Mouse (Mus musculus) liver, adult (tissue): ENCODE data around the gene Tprkb.
"Not testable (repeated sequence)": the region's sequence is repeated elsewhere in the genome, so short reads cannot be mapped to it uniquely, and the experiment has no call there.

Source experiments
- GATA4 ChIP-seq: IDR thresholded peaks from 2 replicates; pipeline ENCODE4 v1.6.1; 2014; ENCODE audit warnings: mild to moderate bottlenecking, low read length; ENCODE audit not compliant: insufficient replicate concordance

Gene Tprkb

DNA sequence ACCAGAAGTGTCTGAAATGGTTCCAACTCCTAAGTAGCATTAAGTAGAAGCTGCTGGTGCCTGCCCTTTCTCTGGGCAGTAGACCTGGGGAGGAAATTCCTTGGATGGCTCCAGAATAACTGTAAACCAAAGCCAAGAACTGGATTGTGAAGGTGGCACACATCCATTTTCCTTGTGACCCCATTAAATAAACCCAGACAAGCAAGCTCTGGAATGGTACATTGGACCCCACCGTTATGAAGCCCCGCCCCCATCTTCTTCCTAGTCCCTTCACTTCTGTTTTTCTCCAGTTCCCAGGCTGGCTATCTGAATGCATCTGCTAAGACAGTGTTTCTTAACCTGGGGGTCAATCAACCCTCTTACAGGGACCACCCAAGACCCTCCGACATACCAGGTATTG, at the start of gene Tprkb:
Gene Tprkb (plus strand): TSS at position 279 of the 400 bp plus-strand sequence.
- TF ChIP-seq GATA4, result no peak

DNA sequence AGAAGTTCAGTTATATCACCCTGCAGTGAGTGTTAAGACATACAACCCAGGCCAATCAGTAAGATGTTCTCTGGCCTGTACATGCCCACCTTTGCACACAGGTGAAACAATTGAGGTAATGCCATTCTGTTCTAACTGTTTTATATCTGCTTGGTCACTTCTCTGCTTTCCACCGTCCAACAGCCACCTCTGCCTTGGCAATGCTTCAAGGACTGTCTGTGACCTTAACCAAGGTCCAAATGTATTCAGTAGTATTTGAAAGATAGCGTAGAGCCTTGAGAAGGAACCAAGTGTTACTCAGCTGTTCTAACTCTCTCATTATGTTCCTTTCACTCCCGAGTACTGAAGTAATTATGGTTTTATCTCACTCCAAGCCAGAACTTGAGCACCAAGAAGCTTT, 49.1 kb upstream of the Tprkb start:
- TF ChIP-seq GATA4, result peak; percentile 41; the same call in 1 of the 2 replicates

DNA sequence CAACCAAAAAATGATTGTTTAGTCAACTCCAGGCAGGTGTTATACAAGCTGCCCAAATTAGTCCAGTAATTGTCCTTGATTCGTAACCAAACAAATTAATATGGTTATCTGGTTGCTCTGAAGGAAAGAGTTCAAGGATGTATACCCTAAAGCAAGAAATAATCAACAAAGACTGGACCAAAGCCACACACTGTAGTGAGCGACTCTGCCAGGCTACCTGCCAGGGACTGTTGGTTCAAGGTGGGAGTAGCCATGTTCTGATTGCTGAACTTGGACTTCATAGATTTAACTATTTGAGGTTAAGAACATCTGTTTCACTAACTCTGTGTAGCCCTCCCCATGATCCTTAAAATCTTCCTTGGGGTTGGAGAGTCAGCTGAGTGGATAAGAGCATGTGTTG, 48.5 kb upstream of the Tprkb start:
- TF ChIP-seq GATA4, result no peak

DNA sequence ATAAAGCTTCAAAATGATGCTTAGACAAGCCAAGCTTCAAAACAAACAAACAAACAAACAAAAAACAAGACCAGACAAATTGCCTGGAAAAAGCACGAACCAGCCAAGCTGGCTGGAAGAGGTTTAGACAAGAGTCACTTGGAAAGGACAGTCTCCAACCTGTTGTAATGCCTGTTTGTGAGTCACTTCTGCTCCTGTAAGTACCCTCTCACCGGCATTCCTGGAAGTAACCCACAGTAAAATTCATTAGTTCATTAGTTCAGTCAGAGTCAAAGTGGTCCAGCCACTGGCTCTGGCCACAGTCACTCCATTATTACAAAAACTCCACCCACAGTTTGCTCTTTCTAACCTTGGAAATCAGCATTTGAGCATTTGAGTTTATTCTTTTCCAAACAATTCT, 47.8 kb upstream of the Tprkb start:
- TF ChIP-seq GATA4, result no peak

DNA sequence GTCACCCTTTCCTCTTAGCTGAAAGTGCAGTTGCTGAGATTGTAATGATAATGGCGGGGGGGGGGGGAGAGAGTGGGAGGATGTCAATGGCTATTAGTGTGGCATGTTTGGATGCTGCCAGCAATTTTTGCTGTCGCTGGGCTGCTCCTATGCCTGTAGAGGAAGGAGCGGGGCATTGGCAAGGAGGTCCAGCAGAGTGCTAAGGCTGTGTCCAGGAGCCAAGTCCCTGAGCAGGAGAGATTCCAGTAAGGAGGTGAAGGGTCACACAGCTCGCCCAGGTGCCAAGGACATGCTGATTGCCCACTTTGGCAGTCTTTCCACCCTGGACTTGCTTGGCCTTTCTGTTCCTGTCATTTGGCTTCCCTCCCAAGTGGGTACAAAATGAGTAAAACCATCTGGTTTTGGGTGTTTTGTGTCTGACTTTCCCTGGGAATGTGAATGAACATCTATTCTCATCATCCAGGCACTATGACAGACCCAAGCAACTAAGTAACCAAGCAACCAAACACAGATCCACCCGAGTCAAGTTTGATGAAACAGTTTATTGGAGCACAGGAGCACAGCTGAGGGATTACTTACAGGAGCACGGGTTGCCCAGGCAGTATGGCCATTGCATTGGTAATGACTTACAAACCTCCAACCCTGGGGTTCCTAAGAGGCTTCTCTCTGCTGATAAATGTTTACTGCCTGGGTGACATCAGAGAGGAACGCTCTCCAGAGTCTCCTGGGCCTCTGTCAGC, 46.6 kb upstream of the Tprkb start:
- peak; percentile 60; the same call in 1 of the 2 replicates for TF ChIP-seq GATA4

DNA sequence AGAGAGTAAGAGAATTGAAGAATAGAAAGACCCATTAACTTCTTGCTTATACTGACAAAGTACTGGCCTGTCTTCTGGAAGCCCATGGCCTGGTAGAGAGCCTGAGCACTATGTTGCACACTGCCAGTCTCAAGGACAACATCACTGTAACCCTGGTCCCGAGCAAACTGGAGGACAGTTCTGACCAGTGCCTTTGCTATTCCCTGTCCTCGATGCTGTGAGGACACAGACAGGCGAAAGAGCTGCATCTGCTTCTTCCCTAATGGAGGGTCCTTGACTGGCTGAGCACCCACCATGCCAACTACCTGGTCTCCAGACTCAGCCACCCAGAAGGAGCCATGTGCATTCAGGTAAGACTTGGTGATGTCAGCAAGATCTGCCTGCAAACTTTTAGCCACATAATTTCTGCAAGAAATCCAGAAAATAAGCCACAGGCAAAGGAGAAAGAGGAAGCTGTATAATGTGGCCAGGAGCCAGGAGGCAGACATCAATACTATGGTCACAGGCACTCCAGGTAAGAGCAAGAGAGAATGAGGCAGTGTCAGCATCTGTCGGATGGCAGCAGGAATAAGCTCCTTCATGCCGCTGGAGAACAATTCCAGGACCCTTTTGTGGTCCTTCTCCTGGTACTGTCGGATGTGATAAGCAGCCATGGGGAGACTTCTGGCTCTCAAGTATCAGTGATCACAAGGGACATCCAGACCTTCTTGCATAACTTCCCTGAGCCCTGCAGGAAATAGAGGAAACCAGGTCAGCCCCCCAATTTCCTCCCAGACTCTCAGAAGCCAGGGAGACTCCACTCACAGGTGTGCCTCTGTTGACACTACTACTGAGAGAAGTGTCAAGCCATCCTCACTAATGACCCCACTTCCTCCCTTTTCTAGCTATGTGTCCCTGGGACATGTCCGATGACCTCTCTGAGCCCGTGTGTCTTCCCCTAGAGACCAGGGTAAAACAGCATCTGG, 43.7 kb upstream of the Tprkb start:
- no peak for TF ChIP-seq GATA4

DNA sequence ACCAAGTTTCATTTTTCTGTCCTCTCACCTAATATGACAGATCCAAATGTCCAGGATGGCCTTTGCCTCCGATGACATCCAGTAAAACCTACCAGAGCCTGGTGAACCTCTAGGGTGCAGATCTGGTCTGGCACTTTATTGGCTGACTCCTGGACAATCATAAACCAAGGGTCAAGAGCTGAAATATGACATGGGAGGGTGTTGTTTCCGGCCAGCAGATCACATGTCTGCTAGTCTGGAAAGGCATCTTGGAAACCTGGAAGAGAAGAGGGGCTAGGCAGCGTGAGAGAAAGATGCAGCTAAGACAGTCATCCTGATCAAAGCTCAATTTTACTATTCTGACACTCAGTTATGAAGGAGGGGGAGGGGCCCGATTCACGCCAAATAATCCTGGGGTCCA, 42.7 kb upstream of the Tprkb start, which contains the start of gene Nat8f2:
Gene Nat8f2 (minus strand): TSS at position 153 of the 400 bp plus-strand sequence.
- TF ChIP-seq GATA4, result not testable (repeated sequence)

DNA sequence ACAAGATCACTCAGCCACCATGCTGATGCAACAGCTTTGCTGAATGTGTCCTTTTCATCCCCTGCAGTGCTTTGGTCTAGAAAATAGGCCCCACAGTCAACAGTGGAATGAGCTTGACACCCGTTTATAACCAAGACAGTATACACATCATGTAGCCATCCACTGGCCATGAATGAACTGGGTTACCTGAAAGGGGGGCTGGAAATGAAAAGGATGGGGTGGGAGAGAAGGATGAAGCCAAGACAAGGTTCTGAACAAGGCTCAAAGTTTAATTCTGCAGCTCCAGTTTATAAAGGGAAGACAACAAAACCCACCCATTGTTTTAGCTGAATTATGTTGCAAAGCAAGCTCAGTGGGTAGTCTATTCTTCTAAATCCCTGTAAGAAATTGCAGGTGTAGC, 27.4 kb upstream of the Tprkb start:
- TF ChIP-seq GATA4, result no peak

DNA sequence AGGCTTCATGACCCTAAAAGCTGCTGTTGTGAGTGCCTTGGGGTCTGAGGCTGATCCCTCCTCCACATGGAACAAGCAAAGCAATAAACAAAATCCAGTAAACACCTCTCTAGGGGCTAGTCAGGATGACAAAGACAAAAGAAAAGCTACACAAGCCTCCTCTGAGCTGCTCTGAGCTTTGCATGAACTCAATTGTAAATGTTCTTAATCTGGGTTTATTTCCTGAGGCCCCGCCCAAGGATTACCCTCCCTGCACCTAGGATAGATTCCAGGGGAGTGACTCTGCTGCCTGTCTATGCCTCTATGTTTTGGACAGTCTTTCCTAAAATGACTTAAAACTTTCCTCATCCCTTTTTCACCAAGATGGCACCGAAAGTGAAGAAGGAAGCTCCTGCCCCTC, 22.7 kb upstream of the Tprkb start:
- no peak for TF ChIP-seq GATA4

DNA sequence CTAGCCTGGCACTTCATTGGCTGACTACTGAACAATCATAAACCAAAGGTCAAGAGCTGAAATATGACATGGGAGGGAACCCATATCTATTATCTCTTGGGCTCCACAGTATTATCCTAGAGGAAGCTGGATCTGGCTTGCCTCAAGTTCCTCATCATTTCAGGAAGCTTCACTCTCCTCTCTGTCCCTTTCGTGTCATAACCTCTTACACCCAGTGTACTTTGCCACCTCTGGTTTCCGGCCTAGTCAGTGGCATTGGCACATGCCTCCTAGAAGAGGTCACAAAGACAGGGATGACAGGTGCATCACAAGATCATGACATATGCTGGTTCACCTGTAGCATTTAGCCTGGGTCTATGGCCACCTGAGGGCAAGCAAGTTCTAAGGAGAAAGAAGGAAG, 9.4 kb upstream of the Tprkb start:
- no peak for TF ChIP-seq GATA4

DNA sequence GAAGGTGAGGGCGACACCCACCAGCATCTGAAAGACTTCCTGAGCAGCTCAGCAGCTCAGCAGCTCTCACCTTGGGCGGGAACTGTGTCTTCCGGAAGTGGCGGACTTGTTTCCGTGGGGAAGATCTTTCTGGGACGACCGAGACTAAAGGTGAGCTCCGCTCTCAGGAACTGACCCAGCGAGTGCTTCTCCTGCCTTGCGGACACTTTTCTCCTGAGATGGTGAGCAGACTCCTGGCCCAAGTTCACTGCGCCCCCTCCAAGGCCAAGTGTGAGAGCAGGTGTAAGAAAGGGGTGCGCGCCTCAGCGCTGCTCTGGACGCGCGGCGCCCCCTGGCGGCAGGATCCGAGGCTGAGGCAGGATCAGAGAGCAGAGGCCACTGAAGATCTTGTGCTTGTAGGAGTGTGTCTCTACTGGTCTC, 7.0 kb upstream of the Tprkb start, which contains the start of gene Nat8f4:
Gene Nat8f4 (minus strand): TSS at position 243 of the 420 bp plus-strand sequence.
- not testable (repeated sequence) for TF ChIP-seq GATA4

DNA sequence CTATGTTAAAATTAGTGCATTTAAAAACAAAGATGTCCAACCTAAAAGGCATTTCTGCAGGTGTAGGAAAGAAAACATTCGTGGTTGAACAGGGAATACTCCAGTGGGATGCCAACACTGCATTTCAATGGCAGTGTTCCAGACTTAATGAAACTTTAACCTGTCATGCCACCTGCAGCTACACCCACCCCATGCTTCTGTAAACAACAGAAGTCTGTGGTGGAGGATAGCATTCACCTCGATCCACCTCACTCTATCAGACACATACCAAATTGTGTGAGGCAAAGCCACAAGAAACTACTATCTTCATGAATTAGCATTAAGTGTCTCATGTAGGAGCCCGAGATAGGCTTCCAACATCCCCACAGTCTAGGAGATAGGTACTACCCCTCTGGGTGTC, 3.3 kb upstream of the Tprkb start:
- TF ChIP-seq GATA4, result no peak

DNA sequence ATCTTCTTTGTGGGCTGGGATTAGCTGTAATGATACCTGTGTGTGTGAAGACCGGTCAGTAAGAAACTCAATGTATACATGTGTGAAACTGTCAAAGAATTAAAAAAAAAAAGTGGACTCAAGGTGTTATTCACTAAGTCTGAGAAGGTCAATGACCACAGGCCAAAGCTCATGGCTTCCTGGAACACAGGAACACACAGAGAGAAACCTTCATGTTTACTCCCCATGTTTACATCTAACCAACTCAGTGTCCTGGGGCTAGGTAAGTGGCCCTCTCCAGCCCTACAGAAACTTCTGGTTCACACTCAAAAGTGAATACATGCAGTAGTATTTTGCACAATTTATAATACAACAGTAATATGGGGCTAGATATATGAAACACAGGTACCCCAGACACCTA, 2.0 kb upstream of the Tprkb start:
- TF ChIP-seq GATA4, result no peak

DNA sequence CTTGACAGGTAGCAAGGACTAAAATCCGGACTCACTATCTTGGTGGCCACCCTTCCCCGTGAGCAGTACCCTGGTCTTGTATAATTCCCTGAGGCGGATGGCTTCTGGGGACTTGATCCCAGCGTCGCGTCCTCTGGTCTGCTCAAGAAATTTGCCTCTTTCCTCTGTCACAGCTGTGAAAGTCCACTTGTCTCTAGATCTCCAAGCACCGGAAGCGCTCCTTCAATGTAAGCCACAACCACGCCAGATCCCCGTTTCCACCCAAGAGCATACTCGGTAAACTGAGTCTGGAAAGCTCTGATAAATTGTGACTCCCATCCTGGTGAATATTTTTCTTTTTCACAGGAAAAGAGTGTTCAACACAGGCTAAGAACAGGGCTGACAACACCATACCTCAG, 3.5 kb downstream of the Tprkb start:
- TF ChIP-seq GATA4, result no peak

DNA sequence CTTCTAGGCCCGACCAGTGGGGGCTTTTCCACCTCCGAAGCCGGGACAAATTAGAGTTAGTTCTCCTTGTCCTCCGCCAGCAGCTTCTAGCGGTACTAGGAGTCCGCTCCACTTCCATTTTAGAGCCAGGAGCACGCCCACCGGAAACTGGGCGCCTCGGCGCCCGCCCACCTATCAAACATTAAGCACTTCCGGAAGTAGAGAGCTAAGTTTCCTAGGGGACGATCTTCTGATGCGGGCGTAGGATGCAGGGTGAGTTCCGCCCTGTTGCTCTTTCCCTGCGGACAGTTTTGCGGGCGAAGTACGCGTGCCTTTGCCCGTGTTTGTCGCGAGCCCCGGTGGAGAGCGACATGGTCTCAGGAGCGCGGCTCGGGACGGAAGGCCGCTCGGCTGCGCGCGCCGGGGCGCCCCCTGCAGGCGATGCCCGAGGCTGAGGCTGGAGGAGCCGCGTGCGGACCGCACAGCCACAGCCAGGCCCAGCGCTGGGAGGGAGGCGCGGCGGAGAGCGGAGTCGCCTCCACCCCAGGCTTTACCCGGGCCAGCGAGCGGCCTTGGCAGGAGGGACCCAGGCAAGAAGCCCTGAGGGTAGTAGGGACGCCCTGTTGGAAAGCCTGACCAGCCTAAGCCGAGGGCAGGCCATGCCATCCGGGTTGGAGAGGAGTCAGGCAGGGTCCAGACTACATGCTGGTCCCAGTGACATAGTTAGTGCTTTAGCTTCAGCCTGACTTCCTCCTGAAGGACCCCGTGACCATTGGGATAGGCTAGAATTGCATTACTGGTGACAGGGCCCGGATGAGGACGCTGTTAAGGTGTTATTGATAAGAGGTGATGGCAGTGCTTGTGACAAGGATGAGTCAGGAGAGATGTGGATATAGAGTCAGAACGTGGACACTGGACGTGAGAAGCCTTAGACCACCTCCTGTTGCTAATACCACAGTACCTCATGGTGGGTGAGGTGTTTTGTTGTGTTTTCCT, 4.2 kb downstream of the Tprkb start, which contains the start of gene Nat8f1:
Gene Nat8f1 (minus strand): TSS at position 149 of the 975 bp plus-strand sequence.
- peak; percentile 13; the same call in 1 of the 2 replicates for TF ChIP-seq GATA4

DNA sequence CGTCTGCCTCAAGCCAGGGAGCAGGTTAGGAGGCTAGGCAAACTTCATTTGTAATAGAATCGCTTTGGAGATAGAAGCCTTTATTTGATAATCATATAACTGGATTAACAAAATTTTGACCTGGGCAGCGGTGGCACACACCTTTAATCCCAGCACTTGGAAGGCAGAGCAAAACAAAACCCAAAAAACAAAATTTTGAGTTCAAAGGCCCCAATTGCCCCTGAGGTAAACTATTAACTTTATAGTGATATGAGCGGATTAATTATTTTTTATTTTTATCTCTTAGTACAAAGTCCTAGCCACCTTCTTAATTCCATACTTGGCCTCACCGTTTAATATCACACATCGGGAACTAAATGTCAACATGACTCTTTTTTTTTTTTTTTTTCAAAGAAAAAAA, 4.9 kb downstream of the Tprkb start:
- peak; percentile 41; the same call in 1 of the 2 replicates for TF ChIP-seq GATA4
